Mouse (Mus musculus) forebrain, embryonic 12.5 days (tissue): ENCODE measurements around the gene Hoxc8. TPM values are rescaled to one million over a fixed set of nuclear protein-coding genes. Genes with fewer than 3 reads are reported as not detected.

Source experiments
- ATAC-seq: fragments of 200-750 bp; cut with Nextera tagmentation; 2 replicates; pipeline ENCODE4 v1.8.0; 2017; ENCODE audit warnings: moderate TSS enrichment; ENCODE audit not compliant: low FRiP score
- H3K27ac ChIP-seq: fragments of 300-500 bp; sonication (generic); 2 replicates; pipeline ENCODE4 v1.5.1; 2016; ENCODE audit warnings: mild to moderate bottlenecking
- H3K27me3 ChIP-seq: fragments of 300-500 bp; sonication (generic); 2 replicates; pipeline ENCODE4 v1.6.1; 2016; ENCODE audit warnings: mild to moderate bottlenecking
- H3K36me3 ChIP-seq: fragments of 300-500 bp; sonication (generic); replicated peaks from 2 replicates; pipeline ENCODE4 v1.6.1; 2016; ENCODE audit warnings: mild to moderate bottlenecking
- H3K4me1 ChIP-seq: fragments of 300-500 bp; sonication (generic); 2 replicates; pipeline ENCODE4 v1.6.1; 2016
- H3K4me2 ChIP-seq: fragments of 300-500 bp; sonication (generic); 2 replicates; pipeline ENCODE4 v1.6.1; 2016; ENCODE audit warnings: mild to moderate bottlenecking, moderate library complexity
- H3K4me3 ChIP-seq: fragments of 300-500 bp; sonication (generic); replicated peaks from 2 replicates; pipeline ENCODE4 v1.5.1; 2016; ENCODE audit warnings: mild to moderate bottlenecking
- H3K9ac ChIP-seq: fragments of 300-500 bp; sonication (generic); 2 replicates; pipeline ENCODE4 v1.6.1; 2016; ENCODE audit warnings: mild to moderate bottlenecking
- H3K9me3 ChIP-seq: fragments of 300-500 bp; sonication (generic); 2 replicates; pipeline ENCODE4 v1.6.1; 2016
- WGBS: fragments of 180-500 bp; shearing (Covaris S2); methylation state at CpG from one replicate; pipeline ENCODE4 v1.1.7; 2016; 5-methylcytosine and 5-hydroxymethylcytosine counted together
- microRNA counts: library from miRNA; unstranded; fragments of <30 nt; microRNA quantifications from one replicate; lab custom pipeline; 2017
- microRNA-seq: library from miRNA; unstranded; fragments of <30 nt; microRNA quantifications from one replicate; pipeline ENCODE4, GENCODE M21; 2017
- polyA plus RNA-seq: library from polyadenylated mRNA; unstranded; fragments of >200 nt; fragmentation: Nextera tagmentation; extraction: Ambion mirVana; gene quantifications from 2 replicates; pipeline ENCODE4 v1.2.1, GENCODE M21; 2016

The Hoxc8 gene
- polyA plus RNA-seq, 1 experiment from 2014 or later = not detected

- Histone ChIP-seq H3K9ac (no peak overlapping the region), H3K27me3 (peaks cover 98% of the 10 kb centered on the region), H3K4me2 (no peak overlapping the region), H3K27ac (no peak overlapping the region), H3K9me3 (no peaks in the 10 kb centered on the region), H3K36me3 (no peaks in the 10 kb centered on the region), H3K4me1 (0 out of 2 replicates have a peak, but pooled peaks cover 4% of the 10 kb centered on the region), H3K4me3 (peak overlapping the region; percentile 5; the same call in 1 of the 2 replicates)
- no peak for ATAC-seq
- WGBS = 2% methylated on average over 34 of the region's 34 CpGs
Measured at GRCm38 (mm10) chr15:103034807-103035547, 44.6 kb downstream of the Hoxc8 start.

GRCm38 (mm10) chr15:103035548-103035881, 45.1 kb downstream of the Hoxc8 start:
- 0 out of 2 replicates have a peak, but pooled peaks cover 4% of the 10 kb centered on the region for H3K4me1 ChIP-seq
- H3K4me3 ChIP-seq = no peak overlapping the region
- H3K9me3 ChIP-seq = no peaks in the 10 kb centered on the region
- H3K36me3 ChIP-seq = no peaks in the 10 kb centered on the region
- under 1% methylated on average over 14 of the region's 14 CpGs for WGBS
- no peak overlapping the region for H3K27ac ChIP-seq
- no peak overlapping the region for H3K4me2 ChIP-seq
- H3K27me3 ChIP-seq = peaks cover 98% of the 10 kb centered on the region
- H3K9ac ChIP-seq = no peak overlapping the region
- no peak for ATAC-seq

GRCm38 (mm10) chr15:103037579-103037978, 47.2 kb downstream of the Hoxc8 start:
- H3K36me3 ChIP-seq = no peaks in the 10 kb centered on the region
- ATAC-seq = no peak
- H3K27me3 ChIP-seq = peaks cover 100% of the 10 kb centered on the region
- 12% methylated on average over 1 of the region's 1 CpGs for WGBS
- no peak overlapping the region for H3K9ac ChIP-seq
- no peak overlapping the region for H3K27ac ChIP-seq
- no peaks in the 10 kb centered on the region for H3K9me3 ChIP-seq
- no peak overlapping the region for H3K4me3 ChIP-seq
- 0 out of 2 replicates have a peak, but pooled peaks cover 4% of the 10 kb centered on the region for H3K4me1 ChIP-seq
- H3K4me2 ChIP-seq = no peak overlapping the region

- Histone ChIP-seq H3K27me3 (peaks cover 100% of the 10 kb centered on the region), H3K4me2 (no peak overlapping the region), H3K36me3 (no peaks in the 10 kb centered on the region), H3K4me1 (0 out of 2 replicates have a peak, but pooled peaks cover 4% of the 10 kb centered on the region), H3K9ac (no peak overlapping the region), H3K9me3 (no peaks in the 10 kb centered on the region), H3K27ac (no peak overlapping the region), H3K4me3 (no peak overlapping the region)
- ATAC-seq = no peak
- 4% methylated on average over 10 of the region's 10 CpGs for WGBS
Measured at GRCm38 (mm10) chr15:103038701-103039480, 48.5 kb downstream of the Hoxc8 start.

GRCm38 (mm10) chr15:103039609-103040008, 49.2 kb downstream of the Hoxc8 start:
- Histone ChIP-seq H3K4me1 (no peaks in the 10 kb centered on the region), H3K9ac (no peak overlapping the region), H3K27me3 (peaks cover 100% of the 10 kb centered on the region), H3K4me2 (no peak overlapping the region), H3K27ac (no peak overlapping the region), H3K4me3 (no peak overlapping the region), H3K36me3 (no peaks in the 10 kb centered on the region), H3K9me3 (no peaks in the 10 kb centered on the region)
- WGBS = 2% methylated on average over 3 of the region's 3 CpGs
- ATAC-seq = no peak

GRCm38 (mm10) chr15:103040601-103041000, 50.2 kb downstream of the Hoxc8 start:
- no peaks in the 10 kb centered on the region for H3K4me1 ChIP-seq
- peaks cover 98% of the 10 kb centered on the region for H3K27me3 ChIP-seq
- H3K9me3 ChIP-seq = no peaks in the 10 kb centered on the region
- 2% methylated on average over 12 of the region's 12 CpGs for WGBS
- no peak overlapping the region for H3K4me3 ChIP-seq
- ATAC-seq = no peak
- H3K27ac ChIP-seq = no peak overlapping the region
- no peaks in the 10 kb centered on the region for H3K36me3 ChIP-seq
- H3K4me2 ChIP-seq = no peak overlapping the region
- no peak overlapping the region for H3K9ac ChIP-seq

GRCm38 (mm10) chr15:103041613-103042012, 51.2 kb downstream of the Hoxc8 start:
- H3K9ac ChIP-seq = no peak overlapping the region
- no peaks in the 10 kb centered on the region for H3K36me3 ChIP-seq
- H3K4me3 ChIP-seq = no peak overlapping the region
- no peaks in the 10 kb centered on the region for H3K9me3 ChIP-seq
- peaks cover 98% of the 10 kb centered on the region for H3K27me3 ChIP-seq
- WGBS = 4% methylated on average over 5 of the region's 5 CpGs
- no peak overlapping the region for H3K27ac ChIP-seq
- ATAC-seq = no peak
- H3K4me1 ChIP-seq = no peaks in the 10 kb centered on the region
- no peak overlapping the region for H3K4me2 ChIP-seq

GRCm38 (mm10) chr15:103042209-103042608, 51.8 kb downstream of the Hoxc8 start:
- no peaks in the 10 kb centered on the region for H3K9me3 ChIP-seq
- no peak overlapping the region for H3K9ac ChIP-seq
- H3K27me3 ChIP-seq = peaks cover 96% of the 10 kb centered on the region
- H3K4me3 ChIP-seq = no peak overlapping the region
- 0% methylated on average over 1 of the region's 1 CpGs for WGBS
- no peak for ATAC-seq
- H3K4me1 ChIP-seq = no peaks in the 10 kb centered on the region
- H3K27ac ChIP-seq = no peak overlapping the region
- H3K36me3 ChIP-seq = no peaks in the 10 kb centered on the region
- no peak overlapping the region for H3K4me2 ChIP-seq

MicroRNA genes within 50 kb of the gene (microRNA counts, 519-probe panel; counts per million panel counts)
- microRNA mmu-miR-615-3p (lab: Ali Mortazavi, UCI) (not detected), microRNA mmu-miR-615-5p (lab: Ali Mortazavi, UCI) (not detected)

Small RNA genes lying within 50 kb of the gene (microRNA-seq; reads per million reads assigned to microRNA genes)
- gene Mir196a-2 = 3.4 reads per million, percentile 9 among the genes with 10 or more reads in this experiment
- 7.8 reads per million, percentile 23 among the genes with 10 or more reads in this experiment for gene Mir615

Other genes starting within 250 kb of the Hoxc8 start
- 0.13 TPM in 1 of 2 replicates, not detected in the other for gene Hoxc13, start 69.5 kb upstream of the Hoxc8 start, polyA plus RNA-seq
- gene Hoxc12, start 53.9 kb upstream of the Hoxc8 start, polyA plus RNA-seq = not detected in 2 replicates
- not detected in 2 replicates for gene Hoxc11, start 36.2 kb upstream of the Hoxc8 start, polyA plus RNA-seq
- not detected in 2 replicates for gene Hoxc10, start 23.8 kb upstream of the Hoxc8 start, polyA plus RNA-seq
- gene Hoxc5, start 23.2 kb upstream of the Hoxc8 start, polyA plus RNA-seq = not detected in 2 replicates
- not detected in 2 replicates for gene Hoxc9, start 14.2 kb upstream of the Hoxc8 start, polyA plus RNA-seq
- not detected in 2 replicates for gene Hoxc6, start 7.7 kb downstream of the Hoxc8 start, polyA plus RNA-seq
- gene Hoxc4, start 28.3 kb downstream of the Hoxc8 start, polyA plus RNA-seq = not detected in 2 replicates
- 24.6 and 27.4 TPM in 2 replicates for gene Smug1, start 176.5 kb downstream of the Hoxc8 start, polyA plus RNA-seq
- gene Cbx5, start 249.2 kb downstream of the Hoxc8 start, polyA plus RNA-seq = 233 and 250 TPM in 2 replicates
- gene Hnrnpa1, start 249.8 kb downstream of the Hoxc8 start, polyA plus RNA-seq = 1,521 and 1,527 TPM in 2 replicates